Mouse (Mus musculus): ENCODE data around the gene Dcun1d4.

DNA sequence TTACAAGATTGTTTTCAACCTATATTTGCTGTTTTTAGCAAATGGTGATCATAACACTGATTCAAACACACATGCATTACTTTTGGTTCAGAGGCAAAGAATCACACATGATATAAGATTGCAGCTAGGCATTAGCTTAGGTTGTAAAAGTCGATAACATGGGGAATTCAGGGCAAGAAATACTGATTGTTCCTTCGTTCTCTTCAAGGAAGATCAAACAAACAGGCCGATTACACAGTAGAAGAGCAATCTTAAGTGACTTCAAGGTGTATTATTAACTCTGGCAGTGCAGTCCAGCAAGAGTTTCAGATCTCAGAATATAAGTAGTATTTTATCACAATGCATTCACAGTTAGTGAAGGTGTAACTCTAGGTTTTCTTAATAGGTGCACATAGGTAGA lies 106.3 kb downstream of the Dcun1d4 start:
- no peak for TF ChIP-seq EP300 (IDR thresholded peaks at IDR 0.05; ENCODE audit: low read depth)
- no peak for TF ChIP-seq CTCF (IDR thresholded peaks at IDR 0.05; ENCODE audit: low read depth)

All from heart, postnatal 0 days (tissue).